Mouse (Mus musculus): ENCODE results near the gene Zfp946. TPM values are rescaled to one million over a fixed set of nuclear protein-coding genes. Genes with fewer than 3 reads are reported as not detected.

The Zfp946 gene
- total RNA-seq (2021) = 1 to 10 TPM; 3.1 to 3.9 TPM
- long read RNA-seq, experiment 1, partial matches to known transcripts = 0 of 4 reads
- long read RNA-seq, experiment 1, other reads (novel, unspliced or antisense) = 3 of 4 reads
- long read RNA-seq, experiment 2, partial matches to known transcripts = 0 of 4 reads
- long read RNA-seq, experiment 2, other reads (novel, unspliced or antisense) = 2 of 4 reads

DNA sequence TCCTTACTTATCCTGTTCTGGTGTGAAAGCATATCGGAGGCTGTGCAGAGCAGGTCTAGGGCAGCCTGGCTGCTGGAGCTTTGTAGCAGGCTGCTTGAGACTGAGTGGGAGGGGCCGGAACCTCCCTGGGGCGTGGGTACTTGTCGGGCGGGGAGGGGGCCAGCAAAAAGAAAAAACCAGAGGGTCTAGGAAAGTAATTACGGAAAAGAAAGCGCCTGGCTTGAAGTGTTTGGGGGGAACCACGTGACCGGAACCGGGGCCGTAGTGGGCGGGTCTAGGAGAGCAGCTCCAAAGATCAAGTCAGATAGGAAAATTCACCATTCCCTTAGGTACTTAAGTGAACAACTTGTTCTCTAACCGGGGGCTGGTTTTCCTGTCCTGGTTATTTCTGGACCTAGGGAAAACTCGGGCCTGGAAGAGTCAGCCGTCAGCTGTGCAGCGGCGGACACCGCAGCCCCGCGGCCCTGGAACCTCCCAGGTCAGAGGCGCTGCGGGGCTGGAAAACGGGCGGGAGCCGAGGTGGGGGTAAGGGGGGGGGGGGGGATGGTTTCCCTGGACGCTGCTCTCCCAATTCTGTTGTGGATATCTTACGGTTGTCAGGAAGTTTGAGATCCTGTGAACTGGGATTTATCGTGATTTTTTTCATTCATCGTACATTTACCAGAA is at the start of gene Zfp946:
TSS of gene Zfp946 (plus strand) at position 271 of the 666 bp plus-strand sequence.
- peak; percentile 81 for DNase-seq

DNA sequence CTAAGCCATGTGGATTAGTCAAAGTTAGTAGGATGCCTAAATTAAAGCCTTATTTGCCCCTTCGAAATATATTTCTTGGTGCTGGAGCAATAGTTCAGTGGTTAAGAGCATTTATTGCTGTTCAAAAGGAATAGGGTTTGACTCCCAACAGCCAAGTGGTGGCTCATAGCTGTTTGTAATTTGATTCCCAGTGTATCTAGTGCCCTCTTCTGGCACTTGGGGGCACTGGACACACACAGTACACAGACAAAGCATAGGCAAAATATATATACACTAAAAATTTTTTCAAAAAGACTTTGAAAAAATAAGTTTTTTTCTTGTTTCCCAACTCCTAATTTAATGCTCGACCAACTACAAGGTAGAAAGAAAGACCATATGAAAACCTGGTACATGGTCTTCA is 13.3 kb upstream of the Zfp946 start:
- DNase-seq = no peak

DNA sequence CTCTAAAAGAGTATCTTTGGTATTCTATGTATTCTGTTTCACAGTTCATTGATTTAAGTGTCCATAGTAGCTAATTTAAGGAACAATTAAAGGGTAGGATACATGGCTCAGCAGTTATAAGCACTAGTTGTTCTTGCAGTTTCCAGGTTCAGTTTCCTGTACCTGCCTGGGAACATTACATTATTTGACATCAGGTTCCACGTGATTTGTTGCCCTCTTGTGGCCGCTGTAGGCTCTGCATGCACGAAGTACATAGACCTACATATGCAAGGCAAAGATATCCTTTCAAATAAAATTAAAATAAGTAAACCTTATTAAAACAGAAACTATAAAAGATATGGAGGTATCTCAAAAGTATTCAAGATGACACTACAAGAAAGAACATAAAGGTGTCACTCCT is 6.5 kb upstream of the Zfp946 start:
- peak; percentile 14 for DNase-seq

DNA sequence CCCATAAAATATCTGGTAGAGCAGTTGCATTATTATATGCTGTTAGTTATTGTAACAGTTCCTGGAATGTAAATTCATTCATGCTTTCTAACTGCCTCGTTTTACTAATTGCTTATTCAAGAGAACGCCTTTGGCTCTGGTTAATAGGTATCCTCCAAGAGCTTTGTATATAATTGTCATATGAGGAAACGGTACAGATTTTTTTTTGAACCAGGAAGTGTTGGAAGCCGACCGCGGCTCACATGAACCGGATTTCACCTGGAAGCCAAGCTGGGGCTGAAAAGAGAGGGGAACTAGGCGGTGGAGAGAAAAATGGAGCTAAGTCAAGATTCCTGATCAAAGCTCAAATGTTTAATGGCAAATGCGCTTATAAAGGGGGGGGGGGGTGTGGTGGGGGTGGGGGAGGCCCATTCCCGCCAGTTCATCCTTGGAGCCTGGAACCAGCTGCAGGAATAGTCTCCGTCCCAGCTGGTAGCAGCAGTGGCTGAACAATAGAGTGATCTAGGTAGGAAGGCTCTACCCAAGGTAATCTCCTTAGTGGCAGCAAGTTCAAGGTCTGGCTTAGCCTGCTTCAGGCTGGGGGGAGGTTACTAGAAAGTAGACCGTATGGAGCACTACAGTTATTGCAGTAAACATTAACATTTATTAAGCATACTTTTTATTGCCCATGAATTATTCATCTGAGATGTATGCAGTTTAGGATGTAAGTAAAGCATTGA is 773 bp downstream of the Zfp946 start:
- DNase-seq = no peak

DNA sequence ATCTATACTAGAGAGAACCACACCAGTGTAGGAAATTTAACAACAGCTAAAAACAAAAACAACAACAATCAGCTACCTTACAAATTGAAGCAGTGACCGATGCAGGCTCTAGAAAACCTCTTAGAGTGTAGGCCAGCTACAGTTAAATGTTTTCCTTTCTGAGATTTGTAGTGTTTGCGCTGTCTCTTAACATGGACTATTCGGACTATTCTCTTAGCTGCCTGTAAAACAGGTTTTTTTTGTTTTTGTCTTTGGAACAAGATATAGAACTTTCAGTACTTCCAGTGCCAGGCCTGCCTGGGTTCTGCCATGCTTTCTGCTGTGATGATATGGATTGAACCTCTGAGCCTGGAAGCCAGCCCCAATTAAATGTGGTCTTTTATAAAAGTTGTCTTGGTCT is 23.7 kb downstream of the Zfp946 start:
- DNase-seq = no peak

DNA sequence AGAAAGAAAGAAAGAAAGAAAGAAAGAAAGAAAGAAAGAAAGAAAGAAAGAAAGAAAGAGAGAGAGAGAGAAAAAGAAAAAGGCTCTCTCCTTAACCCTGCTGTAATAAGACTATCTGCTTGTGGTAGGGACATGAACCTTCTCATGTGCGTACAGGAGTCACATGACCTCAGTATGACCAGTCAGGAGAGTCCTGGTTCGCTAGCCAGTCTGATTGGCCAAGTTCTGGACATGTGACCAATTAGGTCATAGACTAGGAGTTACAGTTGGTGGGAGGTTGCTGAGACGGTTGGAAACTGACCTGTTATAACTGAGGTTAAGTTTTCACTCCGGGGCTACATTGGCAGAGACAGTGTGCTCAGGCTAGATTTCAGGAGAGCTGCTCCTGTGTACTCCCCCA is 73.1 kb downstream of the Zfp946 start:
- DNase-seq = no peak

Other genes starting within 250 kb of the Zfp946 start
- 1 to 10 TPM; 1.7 to 1.9 TPM for gene Zfp994, start 198.6 kb upstream of the Zfp946 start, total RNA-seq (2021)
- 1 to 10 TPM; 6.5 to 6.8 TPM for gene CT030661.1, start 109.4 kb upstream of the Zfp946 start, total RNA-seq (2021)
- gene Zfp944, start 62.8 kb upstream of the Zfp946 start, total RNA-seq (2021) = 1 to 10 TPM; 4.0 to 5.1 TPM
- 1 to 10 TPM; 5.4 to 6.5 TPM for gene Zfp758, start 62.8 kb upstream of the Zfp946 start, total RNA-seq (2021)
- not detected for gene Vmn2r111, start 149.3 kb downstream of the Zfp946 start, total RNA-seq (2021)
- gene Vmn2r112, start 176.7 kb downstream of the Zfp946 start, total RNA-seq (2021) = not detected

Data from gastrocnemius, postnatal 25 days (tissue).